Mouse (Mus musculus): ENCODE measurements around the gene Oasl2. TPM values are rescaled to one million over a fixed set of nuclear protein-coding genes. Genes with fewer than 3 reads are reported as not detected.

Gene Oasl2
- polyA plus RNA-seq, 1 experiment from 2014 or later = 3.1 TPM

DNA sequence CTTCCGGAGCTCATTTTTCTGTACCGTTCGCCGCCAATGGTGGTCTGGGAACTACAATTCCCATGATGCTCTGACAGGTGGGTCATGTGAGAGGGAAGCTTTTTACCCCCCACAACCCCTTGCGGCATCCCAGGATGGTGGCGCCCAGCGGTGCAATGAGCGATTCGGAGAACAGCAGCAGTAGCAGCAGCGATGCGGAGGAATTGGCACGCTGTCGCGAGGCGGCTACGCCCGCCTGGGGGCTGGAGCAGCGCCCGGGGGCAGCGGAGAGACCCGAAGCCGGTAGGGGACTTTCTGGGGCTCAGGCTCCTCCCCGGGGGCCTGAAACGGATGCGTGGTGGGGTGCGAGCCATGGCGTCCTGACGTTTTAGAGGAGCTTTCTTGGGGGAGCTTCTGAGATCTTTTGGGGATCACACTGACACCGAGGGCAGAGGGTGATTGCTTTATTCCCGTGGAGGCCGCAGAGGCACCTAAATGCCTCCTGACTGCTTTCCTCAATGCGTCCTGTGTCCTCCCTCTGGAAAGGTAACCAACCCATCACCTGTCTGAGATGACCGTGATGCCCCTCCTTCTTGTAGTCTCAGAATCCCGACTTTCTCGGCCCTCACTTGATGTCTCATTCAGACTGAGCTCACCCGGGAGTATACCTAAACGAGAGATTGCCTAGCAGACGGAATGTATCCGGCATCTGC is 45.5 kb downstream of the Oasl2 start, which contains the start of gene 2210016L21Rik:
2210016L21Rik (plus strand) TSS at position 85 of the 692 bp plus-strand sequence.
- 2% methylated on average over 39 of the region's 39 CpGs for WGBS (ENCODE audit: insufficient replicate concordance)
- ATAC-seq (ENCODE audit: low read depth) = peak; percentile 89

DNA sequence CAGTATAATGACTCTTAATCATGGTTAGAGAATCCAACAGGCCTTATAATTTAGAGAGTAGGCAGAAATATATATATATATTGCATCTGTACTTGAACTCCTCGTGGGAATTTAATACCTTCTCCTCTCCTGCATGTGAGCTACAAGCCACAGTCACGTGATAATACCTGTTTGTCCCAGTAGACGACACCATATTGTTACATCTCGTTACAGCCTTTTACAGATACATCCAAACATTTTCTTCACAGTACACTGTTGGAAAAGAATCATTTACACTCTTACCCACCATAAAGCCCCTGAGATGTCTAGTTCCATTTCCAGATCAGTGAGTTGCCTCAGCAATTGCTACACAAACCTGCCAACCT is 46.0 kb downstream of the Oasl2 start:
- Histone ChIP-seq H3K4me3 (replicated peaks) (peak overlapping the region; percentile 87), H3K27me3 (no peaks in the 10 kb centered on the region), H3K4me1 (replicated peaks) (peaks cover 11% of the 10 kb centered on the region), H3K27ac (peak overlapping the region; percentile 80), H3K4me2 (peak overlapping the region; percentile 85), H3K36me3 (peaks cover 23% of the 10 kb centered on the region), H3K9me3 (replicated peaks) (no peaks in the 10 kb centered on the region), H3K9ac (peak overlapping the region; percentile 91)
- 39% methylated on average over 4 of the region's 4 CpGs for WGBS (ENCODE audit: insufficient replicate concordance)
- DNase-seq (no peak), ATAC-seq (ENCODE audit: low read depth) (no peak)

More for the DNA sequence above, 45.5 kb downstream of the Oasl2 start, which contains the start of gene 2210016L21Rik:
- H3K9ac ChIP-seq = peak within 1 kb of the TSS; percentile 91
- H3K36me3 ChIP-seq = peaks cover 17% of the 10 kb centered on the region
- peak within 1 kb of the TSS; percentile 85 for H3K4me2 ChIP-seq
- no peaks in the 10 kb centered on the region for H3K27me3 ChIP-seq
- H3K4me1 ChIP-seq (replicated peaks) = peaks cover 11% of the 10 kb centered on the region
- peak within 1 kb of the TSS; percentile 87 for H3K4me3 ChIP-seq (replicated peaks)
- peak within 1 kb of the TSS; percentile 80 for H3K27ac ChIP-seq
- DNase-seq = peak; percentile 84
- H3K9me3 ChIP-seq (replicated peaks) = no peaks in the 10 kb centered on the region

DNA sequence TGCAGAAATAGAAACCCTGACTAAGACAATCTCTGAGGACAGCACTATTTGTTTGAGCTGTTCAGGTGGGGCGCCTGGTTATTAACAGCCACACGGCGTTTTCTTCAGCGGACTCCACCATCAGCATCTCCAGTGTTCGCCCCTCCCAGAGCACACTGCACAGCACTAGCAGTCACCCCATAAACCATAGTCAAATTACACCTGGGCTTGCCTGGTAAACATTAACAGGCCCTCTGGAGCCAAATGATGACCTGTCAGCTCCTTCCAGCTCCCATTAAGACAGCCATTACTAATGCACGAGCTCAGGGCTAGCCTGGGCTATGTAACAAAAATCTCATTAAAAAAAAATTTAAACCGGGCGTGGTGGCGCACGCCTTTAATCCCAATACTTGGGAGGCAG is 48.3 kb downstream of the Oasl2 start:
- Histone ChIP-seq H3K36me3 (peaks cover 41% of the 10 kb centered on the region), H3K27me3 (no peaks in the 10 kb centered on the region), H3K4me3 (replicated peaks) (no peak overlapping the region), H3K9me3 (replicated peaks) (no peaks in the 10 kb centered on the region), H3K27ac (no peak overlapping the region), H3K4me1 (replicated peaks) (peaks cover 18% of the 10 kb centered on the region), H3K9ac (no peak overlapping the region), H3K4me2 (no peak overlapping the region)
- ATAC-seq (ENCODE audit: low read depth) = no peak
- DNase-seq = no peak
- whole genome bisulfite sequencing (ENCODE audit: insufficient replicate concordance) = 88% methylated on average over 10 of the region's 10 CpGs

DNA sequence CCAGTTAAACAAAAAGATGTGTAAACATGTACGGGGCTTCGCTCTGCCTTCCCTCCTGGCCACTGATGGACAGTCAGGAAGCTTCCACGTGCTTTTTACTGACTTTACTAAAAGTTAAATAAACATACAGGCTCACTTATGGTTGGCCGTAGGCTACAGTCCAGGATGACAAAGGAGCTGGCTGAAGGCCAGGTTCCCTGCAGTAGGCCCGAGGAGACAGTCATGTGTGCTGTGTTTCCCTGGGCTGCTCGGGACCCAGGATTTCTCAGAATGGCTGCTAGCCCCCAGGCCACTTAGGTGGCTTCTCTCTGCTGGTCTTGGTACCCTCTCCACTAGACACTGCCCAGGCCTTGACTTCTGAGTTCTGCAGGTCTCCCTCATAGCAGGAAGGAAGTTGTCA is 52.2 kb downstream of the Oasl2 start:
- H3K9me3 ChIP-seq (replicated peaks) = no peaks in the 10 kb centered on the region
- no peak for ATAC-seq (ENCODE audit: low read depth)
- 68% methylated on average over 6 of the region's 6 CpGs for WGBS (ENCODE audit: insufficient replicate concordance)
- H3K9ac ChIP-seq = no peak overlapping the region
- no peaks in the 10 kb centered on the region for H3K27me3 ChIP-seq
- peaks cover 10% of the 10 kb centered on the region; the same call in 1 of the 2 replicates for H3K4me1 ChIP-seq (replicated peaks)
- no peak overlapping the region for H3K4me2 ChIP-seq
- H3K36me3 ChIP-seq = peaks cover 48% of the 10 kb centered on the region
- peak overlapping the region; percentile 34; the same call in 1 of the 2 replicates for H3K27ac ChIP-seq
- H3K4me3 ChIP-seq (replicated peaks) = no peak overlapping the region
- no peak for DNase-seq

DNA sequence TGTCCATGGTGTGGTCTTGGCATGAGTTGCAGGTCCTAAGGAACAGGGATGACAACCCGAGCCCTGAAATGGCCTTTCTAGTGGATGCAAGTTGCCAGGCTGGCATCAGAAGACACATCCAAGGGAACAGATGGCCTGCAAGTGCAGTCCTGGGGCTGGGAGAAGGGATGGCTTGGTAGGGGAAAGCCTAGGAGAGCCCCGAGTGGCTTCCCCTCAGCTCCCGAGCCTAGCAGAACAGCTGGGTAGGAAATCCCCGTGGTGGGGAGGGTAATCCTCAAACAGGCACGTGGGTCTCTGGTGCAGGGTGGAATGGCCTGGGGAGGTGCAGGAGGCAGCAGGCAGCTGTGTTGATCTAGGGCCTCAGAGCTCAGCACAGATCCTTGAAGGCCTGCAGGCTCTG is 52.6 kb downstream of the Oasl2 start:
- WGBS (ENCODE audit: insufficient replicate concordance) = 48% methylated on average over 5 of the region's 5 CpGs
- Histone ChIP-seq H3K4me1 (replicated peaks) (peaks cover 10% of the 10 kb centered on the region; the same call in 1 of the 2 replicates), H3K9ac (no peak overlapping the region), H3K27me3 (no peaks in the 10 kb centered on the region), H3K4me3 (replicated peaks) (no peak overlapping the region), H3K36me3 (peaks cover 48% of the 10 kb centered on the region), H3K9me3 (replicated peaks) (no peaks in the 10 kb centered on the region), H3K27ac (peak overlapping the region; percentile 34; the same call in 1 of the 2 replicates), H3K4me2 (no peak overlapping the region)
- no peak for ATAC-seq (ENCODE audit: low read depth)
- DNase-seq = no peak

DNA sequence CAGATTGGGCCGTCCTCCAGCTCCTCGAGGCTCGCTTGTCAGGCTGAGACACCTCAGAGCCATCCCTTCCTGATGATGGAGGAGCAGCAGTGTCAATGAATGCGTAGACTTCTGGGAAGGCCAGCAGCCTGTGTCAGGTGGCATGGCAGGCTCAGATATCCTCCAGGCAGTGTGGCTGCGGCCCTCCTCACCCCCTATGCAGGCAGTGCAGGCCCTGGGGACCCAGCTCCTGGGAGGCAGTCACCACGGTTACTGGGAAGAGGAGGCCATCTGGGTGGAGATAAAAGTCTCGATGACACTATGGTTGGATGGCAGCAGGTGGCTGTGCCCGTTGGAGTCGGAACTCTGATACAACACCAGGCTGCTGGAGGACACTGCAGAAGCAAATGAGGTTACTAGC is 53.1 kb downstream of the Oasl2 start:
- H3K4me2 ChIP-seq = no peak overlapping the region
- DNase-seq = no peak
- H3K9ac ChIP-seq = no peak overlapping the region
- WGBS (ENCODE audit: insufficient replicate concordance) = 74% methylated on average over 9 of the region's 9 CpGs
- no peak overlapping the region for H3K27ac ChIP-seq
- H3K9me3 ChIP-seq (replicated peaks) = no peaks in the 10 kb centered on the region
- peaks cover 10% of the 10 kb centered on the region; the same call in 1 of the 2 replicates for H3K4me1 ChIP-seq (replicated peaks)
- H3K36me3 ChIP-seq = peaks cover 48% of the 10 kb centered on the region
- no peak overlapping the region for H3K4me3 ChIP-seq (replicated peaks)
- ATAC-seq (ENCODE audit: low read depth) = no peak
- H3K27me3 ChIP-seq = no peaks in the 10 kb centered on the region

DNA sequence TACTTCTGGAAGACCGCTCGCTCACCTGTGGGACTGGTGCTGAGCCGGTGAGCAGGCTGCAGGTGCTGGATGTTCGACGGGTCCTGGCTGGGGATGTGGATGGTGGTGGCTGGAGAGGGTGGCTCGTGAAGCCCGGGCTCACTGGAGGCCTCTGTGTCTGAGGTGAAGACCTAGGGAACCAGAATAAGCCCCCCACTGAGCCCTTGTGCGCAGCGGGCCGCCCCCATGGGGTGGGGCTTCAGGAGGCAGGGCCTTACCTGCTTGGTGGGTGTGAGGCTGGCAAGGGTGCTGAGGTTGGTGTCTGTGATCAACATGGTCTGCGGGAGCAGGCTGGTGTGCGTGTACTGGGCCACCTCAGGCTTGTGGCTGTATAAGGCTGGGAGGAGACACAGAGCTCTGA is 53.9 kb downstream of the Oasl2 start:
- 69% methylated on average over 12 of the region's 12 CpGs for WGBS (ENCODE audit: insufficient replicate concordance)
- no peaks in the 10 kb centered on the region for H3K27me3 ChIP-seq
- no peaks in the 10 kb centered on the region for H3K9me3 ChIP-seq (replicated peaks)
- no peak overlapping the region for H3K4me3 ChIP-seq (replicated peaks)
- H3K4me1 ChIP-seq (replicated peaks) = peaks cover 10% of the 10 kb centered on the region; the same call in 1 of the 2 replicates
- peaks cover 49% of the 10 kb centered on the region for H3K36me3 ChIP-seq
- no peak overlapping the region for H3K9ac ChIP-seq
- no peak overlapping the region for H3K27ac ChIP-seq
- no peak for ATAC-seq (ENCODE audit: low read depth)
- DNase-seq = no peak
- no peak overlapping the region for H3K4me2 ChIP-seq

DNA sequence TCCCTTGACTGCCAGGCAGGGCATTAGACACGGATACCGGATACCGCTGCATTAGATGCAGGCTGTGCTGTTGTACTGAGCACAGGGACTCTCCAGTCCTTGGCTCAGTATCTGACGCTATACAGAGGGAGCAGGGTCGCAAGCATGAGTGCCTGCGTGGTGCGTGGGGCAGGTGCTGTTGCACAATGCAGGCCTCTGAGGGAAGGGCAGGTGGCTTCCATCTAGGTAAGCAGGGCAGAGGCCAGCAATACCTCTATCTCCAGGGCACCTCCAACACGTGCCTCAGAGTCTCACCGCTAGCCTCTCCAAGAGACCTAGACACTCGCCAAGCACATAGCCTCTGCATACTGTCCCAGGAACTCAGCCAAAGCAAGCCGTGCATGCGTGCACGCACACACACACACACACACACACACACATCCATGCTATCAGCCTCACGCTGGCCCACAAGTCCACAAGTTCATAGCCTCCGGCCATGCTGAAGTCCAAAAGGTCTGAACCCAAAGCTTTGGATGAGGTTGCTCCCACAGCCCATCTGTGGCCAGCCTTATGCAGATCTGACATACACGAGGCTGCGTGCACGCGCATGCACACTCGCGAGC is 54.6 kb downstream of the Oasl2 start:
- 74% methylated on average over 21 of the region's 21 CpGs for WGBS (ENCODE audit: insufficient replicate concordance)
- ATAC-seq (ENCODE audit: low read depth) (peak; percentile 30), DNase-seq (no peak)

DNA sequence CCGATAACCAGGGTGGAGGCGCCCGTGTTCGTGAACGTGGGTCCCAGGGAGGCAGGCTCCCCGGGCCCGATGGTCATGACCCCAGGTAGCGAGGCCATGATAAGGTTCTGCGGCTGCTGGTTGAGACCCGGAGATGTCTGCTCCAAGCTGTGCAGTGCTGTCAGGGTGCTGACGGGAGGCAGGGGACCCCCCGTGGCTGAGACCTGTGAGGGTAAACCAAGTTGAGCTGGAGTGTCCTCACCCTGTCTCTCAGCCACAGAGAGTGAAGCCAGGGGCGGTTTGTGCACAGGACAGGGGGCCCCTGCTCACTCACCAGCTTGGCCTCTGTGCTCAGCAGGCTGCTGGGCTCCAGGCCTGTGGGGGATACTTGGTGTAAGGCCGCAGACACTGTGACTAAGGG is 56.6 kb downstream of the Oasl2 start:
- peaks cover 10% of the 10 kb centered on the region; the same call in 1 of the 2 replicates for H3K4me1 ChIP-seq (replicated peaks)
- H3K4me2 ChIP-seq = no peak overlapping the region
- no peaks in the 10 kb centered on the region for H3K9me3 ChIP-seq (replicated peaks)
- no peak overlapping the region for H3K9ac ChIP-seq
- ATAC-seq (ENCODE audit: low read depth) = no peak
- WGBS (ENCODE audit: insufficient replicate concordance) = 81% methylated on average over 14 of the region's 14 CpGs
- no peak for DNase-seq
- H3K27ac ChIP-seq = no peak overlapping the region
- no peaks in the 10 kb centered on the region for H3K27me3 ChIP-seq
- no peak overlapping the region for H3K4me3 ChIP-seq (replicated peaks)
- H3K36me3 ChIP-seq = peaks cover 24% of the 10 kb centered on the region; the same call in 1 of the 2 replicates

More for the DNA sequence above, 54.6 kb downstream of the Oasl2 start:
- Histone ChIP-seq H3K36me3 (peaks cover 42% of the 10 kb centered on the region), H3K27ac (no peak overlapping the region), H3K4me2 (no peak overlapping the region), H3K9me3 (replicated peaks) (no peaks in the 10 kb centered on the region), H3K9ac (no peak overlapping the region), H3K4me1 (replicated peaks) (peaks cover 10% of the 10 kb centered on the region; the same call in 1 of the 2 replicates), H3K27me3 (no peaks in the 10 kb centered on the region), H3K4me3 (replicated peaks) (no peak overlapping the region)

DNA sequence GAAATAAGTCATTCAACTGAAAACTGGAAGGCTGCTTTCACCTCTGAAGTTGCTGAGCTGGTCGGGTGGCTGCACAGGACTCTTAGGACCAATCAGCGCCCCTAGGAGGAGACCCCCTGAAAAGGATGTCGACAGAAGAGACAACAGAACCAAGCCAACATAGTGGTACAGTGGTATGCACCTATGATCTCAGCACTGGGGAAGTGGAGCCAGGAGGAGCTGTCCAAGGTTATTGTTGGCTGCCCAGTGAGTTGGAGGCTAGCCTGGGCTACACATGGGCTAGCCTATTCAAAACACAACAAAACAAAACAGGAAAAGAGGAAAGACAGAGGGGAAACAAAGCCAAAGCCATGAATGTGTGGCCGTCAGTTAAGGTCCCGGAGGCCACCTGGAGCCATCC is 61.3 kb downstream of the Oasl2 start:
- Histone ChIP-seq H3K36me3 (peaks cover 5% of the 10 kb centered on the region; the same call in 1 of the 2 replicates), H3K9me3 (replicated peaks) (no peaks in the 10 kb centered on the region), H3K4me3 (replicated peaks) (no peak overlapping the region), H3K27ac (no peak overlapping the region), H3K27me3 (no peaks in the 10 kb centered on the region), H3K9ac (no peak overlapping the region), H3K4me1 (replicated peaks) (no peaks in the 10 kb centered on the region), H3K4me2 (no peak overlapping the region)
- DNase-seq (no peak), ATAC-seq (ENCODE audit: low read depth) (no peak)
- 73% methylated on average over 5 of the region's 5 CpGs for WGBS (ENCODE audit: insufficient replicate concordance)

Measured in liver, embryonic 13.5 days (tissue).